Mouse (Mus musculus): Measurements from ENCODE around the gene Pum3. TPM values are rescaled to one million over a fixed set of nuclear protein-coding genes. Genes with fewer than 3 reads are reported as not detected.
"Not testable (repeated sequence)": the region's sequence is repeated elsewhere in the genome, so short reads cannot be mapped to it uniquely, and the experiment has no call there.

Pum3 gene
- polyA plus RNA-seq, 1 experiment from 2014 or later = 48.8 TPM

DNA sequence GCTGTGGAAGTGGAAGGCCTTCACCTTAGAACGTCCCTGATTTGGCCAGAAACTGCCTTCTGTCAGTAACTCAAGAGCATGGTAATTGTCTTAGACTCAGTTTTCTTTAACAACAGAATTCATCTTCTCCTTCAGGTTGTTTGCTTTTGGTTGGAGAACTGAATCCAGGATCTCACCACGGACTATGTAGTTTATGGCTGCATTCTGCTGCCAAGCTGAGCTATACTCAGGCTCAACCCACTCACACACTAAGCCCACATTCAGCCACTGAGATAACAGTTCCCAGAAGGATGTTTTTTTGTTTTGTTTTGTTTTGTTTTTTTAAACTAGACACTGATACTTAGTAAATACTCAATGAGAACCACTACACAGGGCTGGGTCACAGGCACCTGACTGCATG lies 38.3 kb downstream of the Pum3 start:
- peaks cover 39% of the 10 kb centered on the region for H3K36me3 ChIP-seq
- ATAC-seq (ENCODE audit: low FRiP score, low read depth) = no peak

DNA sequence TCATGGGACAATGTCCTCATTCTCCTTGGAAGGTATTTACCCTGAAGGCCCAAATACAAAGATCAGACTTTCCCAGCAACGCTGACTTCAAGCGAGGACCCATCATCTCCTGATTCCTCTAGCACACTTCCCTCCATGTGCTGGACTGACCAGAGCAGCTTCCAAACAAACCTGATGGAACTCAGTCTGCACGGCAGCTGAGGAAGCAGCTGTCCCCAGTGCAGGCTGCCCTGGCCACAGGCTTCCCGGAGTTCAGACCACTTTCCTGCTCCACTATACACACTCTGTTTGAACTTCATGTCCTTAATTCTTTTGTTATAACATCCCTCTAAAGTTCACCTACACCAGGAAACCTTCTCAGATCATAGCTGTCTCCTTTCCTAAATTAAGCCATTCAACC lies 40.1 kb downstream of the Pum3 start:
- H3K4me1 ChIP-seq (replicated peaks); H3K9ac ChIP-seq; H3K27ac ChIP-seq (replicated peaks); H3K9me3 ChIP-seq; H3K4me2 ChIP-seq; H3K4me3 ChIP-seq; ATAC-seq (ENCODE audit: low FRiP score, low read depth); H3K27me3 ChIP-seq: not testable (repeated sequence)
- peaks cover 44% of the 10 kb centered on the region for H3K36me3 ChIP-seq
- WGBS = 92% methylated on average over 4 of the region's 4 CpGs

More for the DNA sequence above, 38.3 kb downstream of the Pum3 start:
- H3K4me2 ChIP-seq = no peak overlapping the region
- no peak overlapping the region for H3K27ac ChIP-seq (replicated peaks)
- no peaks in the 10 kb centered on the region for H3K27me3 ChIP-seq
- WGBS = 100% methylated on average over 2 of the region's 2 CpGs
- H3K4me1 ChIP-seq (replicated peaks) = no peaks in the 10 kb centered on the region
- no peak overlapping the region for H3K9ac ChIP-seq
- H3K4me3 ChIP-seq = no peak overlapping the region
- no peaks in the 10 kb centered on the region for H3K9me3 ChIP-seq

DNA sequence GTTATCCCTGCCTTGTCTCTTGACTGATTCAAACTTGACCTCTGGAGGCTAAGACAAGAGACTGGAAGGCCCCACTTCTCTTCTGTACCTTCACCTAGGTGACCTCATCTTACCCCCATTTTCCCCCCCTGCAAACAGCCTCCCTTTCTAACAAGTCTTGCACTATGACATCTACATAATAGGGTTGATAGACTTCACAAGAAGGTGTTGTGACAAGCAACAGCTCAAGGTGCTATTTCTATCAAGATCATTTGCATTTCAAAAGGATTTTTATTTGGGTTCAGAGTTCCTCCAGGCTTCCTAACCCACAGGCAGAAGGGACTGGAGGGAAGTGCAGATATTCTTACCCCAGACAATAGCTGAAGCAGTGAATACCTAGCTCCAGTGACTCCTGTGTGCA lies 44.3 kb downstream of the Pum3 start:
- peaks cover 27% of the 10 kb centered on the region; the same call in 1 of the 2 replicates for H3K36me3 ChIP-seq
- H3K27ac ChIP-seq (replicated peaks) = no peak overlapping the region
- no peak overlapping the region for H3K4me2 ChIP-seq
- no peaks in the 10 kb centered on the region for H3K27me3 ChIP-seq
- H3K9me3 ChIP-seq = no peaks in the 10 kb centered on the region
- no peak overlapping the region for H3K4me3 ChIP-seq
- ATAC-seq (ENCODE audit: low FRiP score, low read depth) = no peak
- no peaks in the 10 kb centered on the region for H3K4me1 ChIP-seq (replicated peaks)
- no peak overlapping the region for H3K9ac ChIP-seq

DNA sequence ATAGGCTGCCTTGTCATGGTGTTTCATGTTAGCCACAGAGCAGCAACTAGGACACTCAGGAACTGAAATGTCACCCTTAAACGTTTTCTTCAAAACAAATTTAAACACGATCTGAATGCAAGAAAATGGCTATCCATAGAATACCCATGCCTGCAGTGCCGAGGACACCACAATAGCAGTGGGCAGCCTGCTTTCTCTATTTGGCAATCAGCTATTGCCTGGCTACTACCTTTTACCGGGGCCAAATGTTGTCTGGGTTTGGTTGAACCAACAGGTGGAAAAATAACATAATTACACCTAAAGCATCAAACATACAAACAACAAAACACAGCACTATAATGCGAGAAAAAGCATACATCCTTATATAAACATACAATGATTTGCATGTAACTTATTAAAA lies 46.4 kb downstream of the Pum3 start:
- no peak overlapping the region for H3K4me2 ChIP-seq
- no peak for ATAC-seq (ENCODE audit: low FRiP score, low read depth)
- no peaks in the 10 kb centered on the region for H3K9me3 ChIP-seq
- no peaks in the 10 kb centered on the region for H3K27me3 ChIP-seq
- no peak overlapping the region for H3K9ac ChIP-seq
- H3K4me1 ChIP-seq (replicated peaks) = no peaks in the 10 kb centered on the region
- H3K36me3 ChIP-seq = peaks cover 18% of the 10 kb centered on the region; the same call in 1 of the 2 replicates
- no peak overlapping the region for H3K27ac ChIP-seq (replicated peaks)
- 95% methylated on average over 5 of the region's 5 CpGs for WGBS
- no peak overlapping the region for H3K4me3 ChIP-seq

DNA sequence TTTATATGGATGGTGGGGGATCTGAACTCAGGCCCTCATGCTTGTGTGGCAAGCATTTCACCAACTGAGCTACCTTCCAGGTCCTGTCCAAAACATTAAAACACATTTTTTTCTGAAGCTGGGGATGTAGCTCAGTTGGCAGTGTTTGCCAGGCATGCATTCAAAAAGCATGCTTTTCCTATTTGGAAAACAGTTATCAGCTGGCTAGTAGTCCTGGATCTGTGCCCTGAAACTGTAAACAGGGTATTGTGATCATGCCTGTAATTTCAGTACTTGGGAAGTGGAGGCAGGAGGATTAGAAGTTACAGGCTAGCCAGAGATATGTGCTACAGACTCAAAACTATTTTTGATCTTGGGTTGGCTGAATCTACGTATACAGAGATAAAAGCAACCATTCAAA lies 47.5 kb downstream of the Pum3 start:
- 83% methylated on average over 1 of the region's 1 CpGs for WGBS
- H3K9me3 ChIP-seq = no peaks in the 10 kb centered on the region
- no peak for ATAC-seq (ENCODE audit: low FRiP score, low read depth)
- H3K4me1 ChIP-seq (replicated peaks) = no peaks in the 10 kb centered on the region
- H3K9ac ChIP-seq = no peak overlapping the region
- H3K4me3 ChIP-seq = no peak overlapping the region
- no peak overlapping the region for H3K4me2 ChIP-seq
- H3K27ac ChIP-seq (replicated peaks) = no peak overlapping the region
- H3K36me3 ChIP-seq = peaks cover 13% of the 10 kb centered on the region; the same call in 1 of the 2 replicates
- no peaks in the 10 kb centered on the region for H3K27me3 ChIP-seq

DNA sequence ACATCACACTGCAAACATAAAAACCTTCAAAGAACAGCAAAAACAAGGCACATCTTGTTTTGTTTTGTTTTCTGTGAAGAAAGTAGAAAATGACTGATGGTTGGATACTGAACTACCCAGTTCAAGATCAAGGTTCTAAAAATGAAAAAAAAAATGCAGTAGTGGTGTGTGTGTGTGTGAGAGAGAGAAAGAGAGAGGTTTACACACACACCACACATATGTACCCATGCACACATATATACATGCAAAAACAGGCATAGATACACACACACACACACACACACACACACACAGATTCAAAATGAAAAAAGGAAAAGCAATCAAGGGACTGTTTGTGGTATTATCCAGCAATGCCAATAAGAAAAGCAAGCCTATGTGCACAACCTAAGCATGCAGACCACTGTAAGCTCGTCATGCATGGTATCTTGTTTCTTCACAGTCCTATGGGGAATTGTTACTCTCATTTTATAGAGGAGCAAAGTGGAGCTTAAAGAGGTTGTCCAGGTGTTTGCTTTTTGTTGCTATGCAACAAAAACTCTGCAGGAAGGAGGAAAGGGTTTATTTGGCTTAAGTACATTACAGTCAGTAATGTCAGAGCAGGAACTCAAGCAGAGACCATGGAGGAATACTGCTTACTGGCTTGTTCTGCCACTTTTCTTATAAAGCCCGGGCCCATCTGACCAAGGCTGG lies 49.8 kb downstream of the Pum3 start:
- Histone ChIP-seq H3K4me1 (replicated peaks) (no peaks in the 10 kb centered on the region), H3K9me3 (no peaks in the 10 kb centered on the region), H3K27ac (replicated peaks) (no peak overlapping the region), H3K4me3 (no peak overlapping the region), H3K36me3 (0 out of 2 replicates have a peak, but pooled peaks cover 4% of the 10 kb centered on the region), H3K4me2 (no peak overlapping the region), H3K9ac (no peak overlapping the region), H3K27me3 (no peaks in the 10 kb centered on the region)
- WGBS = 83% methylated on average over 2 of the region's 2 CpGs
- ATAC-seq (ENCODE audit: low FRiP score, low read depth) = no peak

DNA sequence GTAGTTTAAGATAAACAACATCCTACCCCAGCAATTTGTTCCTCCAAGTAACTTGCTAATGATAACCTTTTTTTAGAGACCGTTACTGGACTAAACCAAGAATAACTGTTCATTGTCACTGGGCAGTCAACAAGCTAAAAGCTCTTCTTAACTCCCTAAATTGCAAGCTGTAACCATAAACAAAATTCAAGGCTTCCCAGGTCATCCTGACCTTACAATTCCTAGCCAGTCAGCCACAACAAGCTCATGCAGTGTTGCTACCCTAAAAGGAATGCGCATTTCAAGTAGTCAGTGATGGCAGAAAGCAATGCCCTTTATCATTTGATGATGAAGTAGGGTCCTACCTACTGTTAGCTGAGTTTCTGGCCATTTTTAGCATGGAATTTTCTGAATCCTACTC lies 58.8 kb downstream of the Pum3 start:
- no peak overlapping the region for H3K4me3 ChIP-seq
- H3K36me3 ChIP-seq = no peaks in the 10 kb centered on the region
- no peaks in the 10 kb centered on the region for H3K27me3 ChIP-seq
- no peaks in the 10 kb centered on the region for H3K4me1 ChIP-seq (replicated peaks)
- no peak overlapping the region for H3K9ac ChIP-seq
- no peak overlapping the region for H3K27ac ChIP-seq (replicated peaks)
- WGBS = 94% methylated on average over 2 of the region's 2 CpGs
- no peak overlapping the region for H3K4me2 ChIP-seq
- no peaks in the 10 kb centered on the region for H3K9me3 ChIP-seq
- no peak for ATAC-seq (ENCODE audit: low FRiP score, low read depth)

DNA sequence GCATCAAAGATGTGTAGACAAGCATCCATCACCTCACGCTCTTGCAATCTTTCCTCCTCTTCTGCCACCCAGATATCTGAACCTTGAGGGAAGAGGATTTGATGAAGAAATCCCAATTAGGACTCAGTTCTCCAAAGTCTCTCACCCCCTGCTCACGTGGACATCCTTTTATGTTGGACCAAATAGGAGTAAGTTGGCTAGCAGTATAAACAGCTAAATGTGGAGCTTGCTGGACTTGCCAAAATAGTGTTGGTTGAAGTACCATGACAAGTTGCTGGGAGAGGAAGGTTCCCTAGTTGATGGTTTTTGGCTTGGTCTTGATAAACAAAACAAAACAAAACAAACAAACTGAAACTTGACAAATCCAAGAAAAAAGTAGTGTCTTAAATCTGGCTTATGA lies 59.5 kb downstream of the Pum3 start:
- ATAC-seq (ENCODE audit: low FRiP score, low read depth) = no peak
- Histone ChIP-seq H3K4me1 (replicated peaks) (no peaks in the 10 kb centered on the region), H3K36me3 (no peaks in the 10 kb centered on the region), H3K4me3 (no peak overlapping the region), H3K4me2 (no peak overlapping the region), H3K27me3 (no peaks in the 10 kb centered on the region), H3K9ac (no peak overlapping the region), H3K9me3 (no peaks in the 10 kb centered on the region), H3K27ac (replicated peaks) (no peak overlapping the region)
- WGBS = 83% methylated on average over 2 of the region's 2 CpGs

DNA sequence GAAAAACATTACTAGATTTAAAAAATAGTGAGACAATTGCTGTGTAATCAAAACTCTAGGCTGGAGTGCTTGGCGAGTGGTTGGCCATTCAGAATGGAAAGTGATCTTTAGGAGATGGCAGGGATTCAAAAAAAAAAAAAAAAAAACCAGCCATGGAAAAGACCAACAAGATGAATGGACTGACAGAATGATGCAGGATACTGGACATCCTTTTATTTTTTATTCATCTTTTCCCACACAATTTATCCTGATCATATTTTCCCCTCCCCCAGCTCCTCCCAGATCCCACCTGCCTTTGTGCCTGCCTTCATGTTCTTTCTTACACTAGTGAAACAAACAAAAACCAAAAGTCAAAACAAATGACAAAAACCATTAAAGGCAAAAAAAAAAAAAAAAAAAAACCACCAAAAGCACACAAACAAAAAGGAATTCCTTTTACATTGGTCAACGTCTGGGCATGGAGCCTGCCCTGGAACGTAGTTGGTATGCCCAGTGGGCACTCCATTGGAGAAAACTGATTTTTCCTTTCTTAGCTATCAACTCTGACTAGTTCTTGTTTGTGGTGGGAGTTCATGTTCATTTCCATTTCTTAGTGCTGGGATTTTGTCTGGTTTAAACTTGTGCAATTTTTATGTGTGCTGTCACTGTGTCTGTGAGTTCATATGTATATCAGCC lies 60.0 kb downstream of the Pum3 start:
- H3K9ac ChIP-seq = no peak overlapping the region

DNA sequence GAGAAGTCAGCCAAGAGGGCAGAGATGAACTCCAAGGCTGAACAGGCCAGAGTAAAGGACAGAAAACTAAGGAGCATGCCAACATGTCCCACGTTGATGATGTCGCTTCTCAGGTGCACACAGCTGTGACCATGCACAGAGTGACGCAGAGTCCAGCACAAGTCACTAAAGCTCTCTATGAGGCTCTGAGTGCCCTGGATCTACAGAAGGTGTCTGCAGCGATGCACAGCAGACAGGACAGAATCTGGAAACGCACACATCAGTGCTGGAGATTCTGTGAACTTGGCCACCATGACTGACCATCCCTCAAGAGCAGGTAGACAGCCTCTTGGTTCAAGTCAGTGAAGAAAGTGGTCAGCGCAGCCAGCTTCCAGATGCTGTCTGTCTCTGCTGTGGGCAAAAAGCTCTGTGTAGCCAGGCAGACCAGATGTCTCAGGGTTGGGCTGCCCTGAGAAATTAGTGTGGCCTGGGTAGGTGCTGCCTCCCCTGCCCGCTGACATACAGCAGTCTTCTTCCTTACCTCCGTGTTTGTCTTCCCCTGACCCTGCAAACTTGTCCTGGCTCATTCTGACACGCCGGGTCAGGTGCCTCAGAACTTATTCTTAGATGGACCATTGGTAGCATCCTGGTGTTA lies 63.4 kb downstream of the Pum3 start:
- Histone ChIP-seq H3K4me1 (replicated peaks) (peaks cover 5% of the 10 kb centered on the region), H3K4me3 (no peak overlapping the region), H3K9me3 (no peaks in the 10 kb centered on the region), H3K27me3 (no peaks in the 10 kb centered on the region), H3K36me3 (no peaks in the 10 kb centered on the region), H3K27ac (replicated peaks) (no peak overlapping the region), H3K4me2 (no peak overlapping the region), H3K9ac (no peak overlapping the region)
- WGBS = 85% methylated on average over 10 of the region's 10 CpGs
- ATAC-seq (ENCODE audit: low FRiP score, low read depth) = no peak

More for the DNA sequence above, 60.0 kb downstream of the Pum3 start:
- no peak overlapping the region for H3K4me3 ChIP-seq
- H3K4me2 ChIP-seq = no peak overlapping the region
- H3K27me3 ChIP-seq = no peaks in the 10 kb centered on the region
- no peak for ATAC-seq (ENCODE audit: low FRiP score, low read depth)
- no peak overlapping the region for H3K27ac ChIP-seq (replicated peaks)
- 75% methylated on average over 3 of the region's 3 CpGs for WGBS
- no peaks in the 10 kb centered on the region for H3K9me3 ChIP-seq
- no peaks in the 10 kb centered on the region for H3K36me3 ChIP-seq
- peaks cover 1% of the 10 kb centered on the region for H3K4me1 ChIP-seq (replicated peaks)

DNA sequence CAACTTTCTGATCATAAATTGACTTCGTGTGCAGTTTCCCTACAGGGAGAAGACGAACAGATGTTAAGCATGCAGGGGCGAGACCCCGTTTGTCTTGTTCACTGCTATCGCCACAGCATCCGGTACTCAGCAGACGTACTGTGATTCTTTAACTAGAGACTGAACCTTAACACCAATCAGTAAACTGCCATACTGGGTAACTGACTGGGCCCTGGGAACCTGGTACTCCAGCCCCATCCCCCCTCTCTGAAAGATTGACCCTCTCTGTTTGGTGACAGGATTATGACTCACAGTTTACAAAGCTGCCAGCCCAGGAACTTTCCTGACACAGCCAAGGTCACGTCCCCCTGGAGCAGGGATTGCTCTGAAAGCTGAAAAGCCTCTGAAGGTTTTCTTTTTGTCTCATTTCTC lies 65.1 kb downstream of the Pum3 start:
- H3K9ac ChIP-seq = no peak overlapping the region
- no peak for ATAC-seq (ENCODE audit: low FRiP score, low read depth)
- H3K4me3 ChIP-seq = no peak overlapping the region

DNA sequence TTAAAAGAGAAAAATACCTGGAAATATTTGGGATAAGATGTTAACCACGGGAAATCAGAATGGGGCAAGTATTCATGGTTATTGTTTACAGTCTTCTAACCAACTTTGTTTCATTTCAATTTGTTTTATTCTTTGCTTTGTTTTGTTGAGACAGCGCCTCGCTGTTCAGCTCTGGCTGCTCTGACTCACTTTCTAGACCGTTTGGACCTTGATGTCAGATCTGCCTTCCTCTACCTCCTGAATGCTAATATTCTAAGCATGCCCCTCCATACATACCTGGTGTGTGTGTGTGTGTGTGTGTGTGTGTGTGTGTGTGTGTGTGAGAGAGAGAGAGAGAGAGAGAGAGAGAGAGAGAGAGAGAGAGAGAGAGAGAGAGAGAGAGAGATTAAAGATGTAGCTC lies 65.7 kb downstream of the Pum3 start:
- Histone ChIP-seq H3K36me3 (no peaks in the 10 kb centered on the region), H3K27ac (replicated peaks) (no peak overlapping the region), H3K9ac (no peak overlapping the region), H3K27me3 (no peaks in the 10 kb centered on the region), H3K4me1 (replicated peaks) (peaks cover 5% of the 10 kb centered on the region), H3K4me3 (no peak overlapping the region), H3K4me2 (peak overlapping the region; percentile 26; the same call in 1 of the 2 replicates), H3K9me3 (no peaks in the 10 kb centered on the region)
- 66% methylated on average over 4 of the region's 4 CpGs for WGBS
- ATAC-seq (ENCODE audit: low FRiP score, low read depth) = no peak

More for the DNA sequence above, 65.1 kb downstream of the Pum3 start:
- peak overlapping the region; percentile 26 for H3K4me2 ChIP-seq
- WGBS = 19% methylated on average over 8 of the region's 8 CpGs
- H3K4me1 ChIP-seq (replicated peaks) = peaks cover 5% of the 10 kb centered on the region
- H3K27me3 ChIP-seq = no peaks in the 10 kb centered on the region
- no peaks in the 10 kb centered on the region for H3K36me3 ChIP-seq
- H3K27ac ChIP-seq (replicated peaks) = no peak overlapping the region
- no peaks in the 10 kb centered on the region for H3K9me3 ChIP-seq

Data from hindbrain, embryonic 15.5 days (tissue).